8 mouse cellular contexts compared by ENCODE assay signal in genomic region chr5:53525305-53526069, GRCm38 (mm10). TPM values are rescaled to one million over a fixed set of nuclear protein-coding genes. Genes with fewer than 3 reads are reported as not detected.
DNase-seq lines count a peak whose midpoint lies in the region.

No protein-coding gene starts in this region.

- DNase-seq in gastrocnemius, postnatal 14 days, result peak; percentile 38
- no peak for DNase-seq in gastrocnemius, postnatal 36 days
- peak; percentile 30 to 57 for DNase-seq in frontal cortex, postnatal 10 days (ENCODE audit: low spot score in 2 of 2)
- peak; percentile 34 to 69 for DNase-seq in left cerebral cortex, postnatal 10 days (ENCODE audit: extremely low spot score in 1 of 2, low spot score in 2 of 2)
- peak; percentile 85 for DNase-seq in right cerebral cortex, adult 18-20 months
- no peak for DNase-seq in spleen, postnatal 10 days (ENCODE audit: low spot score in 2 of 2)
- DNase-seq in c-Kit-positive CD71-positive TER-119-positive erythroid progenitor cells, embryonic 14.5 days (ENCODE audit: low spot score), result no peak
- no peak for DNase-seq in heart, postnatal 14 days

- intact Hi-C loops in gastrocnemius, postnatal 14 days (cut with DNase I; ENCODE audit: low total_unique reads), result no loop called here
- intact Hi-C loops in gastrocnemius, postnatal 36 days (cut with DNase I), result no loop called here
- intact Hi-C loops in left cerebral cortex, postnatal 10 days (cut with DNase I), result loop anchor here (10.0 kb wide), 1 partner anchor 161 kb away; no protein-coding TSS in a partner anchor
- intact Hi-C loops in heart, postnatal 14 days (cut with DNase I), result no loop called here

RNA-seq across cellular contexts. Expression of gene Rbpj, which starts 59.5 kb away (rescaled TPM):
- total RNA-seq in gastrocnemius, postnatal 14 days (2021), result 10 to 100 TPM; 22.1 to 22.5 TPM
- total RNA-seq in gastrocnemius, postnatal 36 days (2021), result 10 to 100 TPM; 14.1 to 23.8 TPM
- 10 to 100 TPM; 23.3 to 24.6 TPM for total RNA-seq in left cerebral cortex, postnatal 10 days (2021)
- total RNA-seq in heart, postnatal 14 days (2021), result 10 to 100 TPM; 28.6 to 33.9 TPM

Comparison
In these comparisons a context has a peak if more than half of its experiments do, and no peak if none do; other contexts are left out.
1. DNase-seq: peak in gastrocnemius, postnatal 14 days (single experiment), frontal cortex, postnatal 10 days (2 of 2), left cerebral cortex, postnatal 10 days (2 of 2) and right cerebral cortex, adult 18-20 months (single experiment); none in gastrocnemius, postnatal 36 days (0 of 2), spleen, postnatal 10 days (0 of 2), c-Kit-positive CD71-positive TER-119-positive erythroid progenitor cells, embryonic 14.5 days (single experiment) and heart, postnatal 14 days (0 of 2).